Comparison of ENCODE assay signal across 8 mouse cellular contexts in the genomic region with DNA sequence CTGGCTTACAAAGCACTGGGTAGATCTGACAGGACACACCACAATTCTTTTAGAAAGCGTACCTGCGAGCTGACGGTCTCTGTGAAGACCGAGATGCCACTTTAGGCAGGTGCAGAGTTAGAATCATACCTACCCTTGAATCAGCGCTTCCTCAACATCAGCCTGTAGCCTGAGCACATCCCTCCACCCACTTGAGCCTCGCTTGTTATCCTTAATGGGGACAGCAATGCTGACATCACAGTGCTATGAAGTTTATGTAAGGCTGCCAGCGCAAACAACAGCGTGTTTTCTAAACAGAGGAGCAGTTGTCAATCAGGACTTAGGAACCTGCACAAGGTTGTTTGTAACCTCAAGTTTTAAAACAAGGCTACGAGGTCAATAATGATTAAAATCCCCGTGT. TPM values are rescaled to one million over a fixed set of nuclear protein-coding genes. Genes with fewer than 3 reads are reported as not detected.
A peak's percentile ranks its signal among the peaks of the same experiment; 100 is the strongest.
DNase-seq lines count a peak whose midpoint lies in the region; ATAC-seq and TF ChIP-seq lines count a peak whose summit lies in the region.

No protein-coding gene starts in this region.

- no peak for TF ChIP-seq CTCF in left cerebral cortex, adult 2 months (IDR thresholded peaks at IDR 0.05)

- H3K27me3 ChIP-seq in embryonic facial prominence, embryonic 15.5 days = no peaks in the 10 kb centered on the region
- H3K27me3 ChIP-seq in hindbrain, embryonic 15.5 days = no peaks in the 10 kb centered on the region
- no peaks in the 10 kb centered on the region for H3K27me3 ChIP-seq in limb, embryonic 13.5 days
- no peaks in the 10 kb centered on the region for H3K27me3 ChIP-seq in midbrain, embryonic 15.5 days (replicated peaks)

- peak overlapping the region; percentile 79 for H3K4me2 ChIP-seq in embryonic facial prominence, embryonic 15.5 days (replicated peaks)
- H3K4me2 ChIP-seq in hindbrain, embryonic 15.5 days = peak overlapping the region; percentile 90
- peak overlapping the region; percentile 75 for H3K4me2 ChIP-seq in limb, embryonic 13.5 days (replicated peaks)
- H3K4me2 ChIP-seq in midbrain, embryonic 15.5 days = peak overlapping the region; percentile 71

- peak overlapping the region; percentile 90 for H3K27ac ChIP-seq in left cerebral cortex, adult 2 months
- no peak overlapping the region for H3K27ac ChIP-seq in embryonic facial prominence, embryonic 15.5 days (replicated peaks)
- no peak overlapping the region for H3K27ac ChIP-seq in hindbrain, embryonic 15.5 days (replicated peaks)
- no peak overlapping the region for H3K27ac ChIP-seq in limb, embryonic 13.5 days
- H3K27ac ChIP-seq in midbrain, embryonic 15.5 days = no peak overlapping the region

- intact Hi-C loops in left cerebral cortex, adult 2 months (cut with DNase I) = no loop called here

- no peak for ATAC-seq in embryonic facial prominence, embryonic 15.5 days (ENCODE audit: insufficient number of reproducible peaks, low FRiP score, low TSS enrichment, low read depth)
- peak; percentile 54 for ATAC-seq in hindbrain, embryonic 15.5 days (ENCODE audit: low FRiP score, low read depth)
- ATAC-seq in limb, embryonic 13.5 days (ENCODE audit: low FRiP score, low read depth) = no peak
- ATAC-seq in midbrain, embryonic 15.5 days (replicated peaks) = peak; percentile 75
- ATAC-seq in CD4-positive, CD25-positive, alpha-beta regulatory T cell, adult 4 months = no peak

- peak overlapping the region; percentile 47 for H3K4me3 ChIP-seq in left cerebral cortex, adult 2 months
- peak overlapping the region; percentile 48 for H3K4me3 ChIP-seq in embryonic facial prominence, embryonic 15.5 days (replicated peaks)
- H3K4me3 ChIP-seq in hindbrain, embryonic 15.5 days = peak overlapping the region; percentile 54
- H3K4me3 ChIP-seq in limb, embryonic 13.5 days = peak overlapping the region; percentile 50
- peak overlapping the region; percentile 49 for H3K4me3 ChIP-seq in midbrain, embryonic 15.5 days

- peak overlapping the region; percentile 21; the same call in 1 of the 2 replicates for H3K9ac ChIP-seq in embryonic facial prominence, embryonic 15.5 days
- peak overlapping the region; percentile 59 for H3K9ac ChIP-seq in hindbrain, embryonic 15.5 days
- peak overlapping the region; percentile 67 for H3K9ac ChIP-seq in limb, embryonic 13.5 days
- peak overlapping the region; percentile 53 for H3K9ac ChIP-seq in midbrain, embryonic 15.5 days

- H3K36me3 ChIP-seq in embryonic facial prominence, embryonic 15.5 days = no peaks in the 10 kb centered on the region
- no peaks in the 10 kb centered on the region for H3K36me3 ChIP-seq in hindbrain, embryonic 15.5 days
- no peaks in the 10 kb centered on the region for H3K36me3 ChIP-seq in limb, embryonic 13.5 days
- H3K36me3 ChIP-seq in midbrain, embryonic 15.5 days (replicated peaks) = no peaks in the 10 kb centered on the region

- H3K4me1 ChIP-seq in embryonic facial prominence, embryonic 15.5 days = no peaks in the 10 kb centered on the region
- peaks cover 4% of the 10 kb centered on the region for H3K4me1 ChIP-seq in hindbrain, embryonic 15.5 days (replicated peaks)
- H3K4me1 ChIP-seq in limb, embryonic 13.5 days = peaks cover 8% of the 10 kb centered on the region
- 0 out of 2 replicates have a peak, but pooled peaks cover 5% of the 10 kb centered on the region for H3K4me1 ChIP-seq in midbrain, embryonic 15.5 days

- no peaks in the 10 kb centered on the region for H3K9me3 ChIP-seq in embryonic facial prominence, embryonic 15.5 days (replicated peaks)
- no peaks in the 10 kb centered on the region for H3K9me3 ChIP-seq in hindbrain, embryonic 15.5 days
- no peaks in the 10 kb centered on the region for H3K9me3 ChIP-seq in limb, embryonic 13.5 days
- H3K9me3 ChIP-seq in midbrain, embryonic 15.5 days = no peaks in the 10 kb centered on the region

- 18% methylated on average over 10 of the region's 10 CpGs for WGBS in embryonic facial prominence, embryonic 15.5 days
- 21% methylated on average over 10 of the region's 10 CpGs for WGBS in hindbrain, embryonic 15.5 days
- 28% methylated on average over 10 of the region's 10 CpGs for WGBS in limb, embryonic 13.5 days
- 20% methylated on average over 10 of the region's 10 CpGs for WGBS in midbrain, embryonic 15.5 days

- DNase-seq in left cerebral cortex, adult 2 months (ENCODE audit: extremely low spot score in 1 of 2, low spot score in 2 of 2) = peak; percentile 18 to 37
- DNase-seq in left cerebral cortex, adult 11 months (ENCODE audit: low spot score) = no peak
- no peak for DNase-seq in urinary bladder, postnatal 36 days (ENCODE audit: low spot score in 2 of 2)

RNA-seq across cellular contexts. Expression of a gene that starts 27.1 kb away (rescaled TPM):
- total RNA-seq in left cerebral cortex, adult 2 months (2021) = 100 to 1,000 TPM; 120 to 129 TPM
- 193 and 195 TPM in 2 replicates for polyA plus RNA-seq in embryonic facial prominence, embryonic 15.5 days (2015; fragmentation: Nextera tagmentation; extraction: Ambion mirVana)
- polyA plus RNA-seq in hindbrain, embryonic 15.5 days (2015; fragmentation: Nextera tagmentation; extraction: Ambion mirVana) = 152 and 162 TPM in 2 replicates
- polyA plus RNA-seq in limb, embryonic 13.5 days (2015; fragmentation: Nextera tagmentation; extraction: Ambion mirVana) = 205 and 206 TPM in 2 replicates
- polyA plus RNA-seq in midbrain, embryonic 15.5 days (2015; fragmentation: Nextera tagmentation; extraction: Ambion mirVana) = 134 and 138 TPM in 2 replicates
- 1 to 10 TPM; 5.3 to 7.2 TPM for polyA plus RNA-seq in CD4-positive, CD25-positive, alpha-beta regulatory T cell, adult 4 months (2017; shearing (Covaris generic))

RNA-seq across cellular contexts. Expression of a gene that starts 31.1 kb away (rescaled TPM):
- 10 to 100 TPM; 19.0 to 20.8 TPM for total RNA-seq in left cerebral cortex, adult 2 months (2021)
- 41.0 and 45.8 TPM in 2 replicates for polyA plus RNA-seq in embryonic facial prominence, embryonic 15.5 days (2015; fragmentation: Nextera tagmentation; extraction: Ambion mirVana)
- polyA plus RNA-seq in hindbrain, embryonic 15.5 days (2015; fragmentation: Nextera tagmentation; extraction: Ambion mirVana) = 13.4 and 13.7 TPM in 2 replicates
- 38.9 and 41.4 TPM in 2 replicates for polyA plus RNA-seq in limb, embryonic 13.5 days (2015; fragmentation: Nextera tagmentation; extraction: Ambion mirVana)
- 12.8 and 15.3 TPM in 2 replicates for polyA plus RNA-seq in midbrain, embryonic 15.5 days (2015; fragmentation: Nextera tagmentation; extraction: Ambion mirVana)
- 10 to 100 TPM in 1 of 2 experiments, 1 to 10 TPM in 1; 9.9 to 13.1 TPM for polyA plus RNA-seq in CD4-positive, CD25-positive, alpha-beta regulatory T cell, adult 4 months (2017; shearing (Covaris generic))

Comparison
In these comparisons a context has a peak if more than half of its experiments do, and no peak if none do; other contexts are left out.
1. DNase-seq: peak in left cerebral cortex, adult 2 months (2 of 2); none in left cerebral cortex, adult 11 months (single experiment) and urinary bladder, postnatal 36 days (0 of 2).
2. ATAC-seq: peak in hindbrain, embryonic 15.5 days (single experiment) and midbrain, embryonic 15.5 days (single experiment); none in embryonic facial prominence, embryonic 15.5 days (single experiment), limb, embryonic 13.5 days (single experiment) and CD4-positive, CD25-positive, alpha-beta regulatory T cell, adult 4 months (single experiment).
3. RNA of a gene that starts 27.1 kb away (polyA plus RNA-seq): 205 to 206 TPM in limb, embryonic 13.5 days, 193 to 195 TPM in embryonic facial prominence, embryonic 15.5 days, 152 to 162 TPM in hindbrain, embryonic 15.5 days and 134 to 138 TPM in midbrain, embryonic 15.5 days; 5.3 to 7.2 TPM in CD4-positive, CD25-positive, alpha-beta regulatory T cell, adult 4 months; every median in the first group is over 10 times any median in the second.
4. Peak in every context shown above with its lines, with median percentiles within 50 percentile points of each other: H3K4me3 ChIP-seq, H3K4me2 ChIP-seq and H3K9ac ChIP-seq.